Mouse (Mus musculus) layer of hippocampus, adult 9-11 months (tissue): ENCODE results near the gene Polr1a.

Experiments used
- DNase-seq: peaks from one replicate; pipeline ENCODE4 v3.0.0; 2022

Polr1a gene

DNA sequence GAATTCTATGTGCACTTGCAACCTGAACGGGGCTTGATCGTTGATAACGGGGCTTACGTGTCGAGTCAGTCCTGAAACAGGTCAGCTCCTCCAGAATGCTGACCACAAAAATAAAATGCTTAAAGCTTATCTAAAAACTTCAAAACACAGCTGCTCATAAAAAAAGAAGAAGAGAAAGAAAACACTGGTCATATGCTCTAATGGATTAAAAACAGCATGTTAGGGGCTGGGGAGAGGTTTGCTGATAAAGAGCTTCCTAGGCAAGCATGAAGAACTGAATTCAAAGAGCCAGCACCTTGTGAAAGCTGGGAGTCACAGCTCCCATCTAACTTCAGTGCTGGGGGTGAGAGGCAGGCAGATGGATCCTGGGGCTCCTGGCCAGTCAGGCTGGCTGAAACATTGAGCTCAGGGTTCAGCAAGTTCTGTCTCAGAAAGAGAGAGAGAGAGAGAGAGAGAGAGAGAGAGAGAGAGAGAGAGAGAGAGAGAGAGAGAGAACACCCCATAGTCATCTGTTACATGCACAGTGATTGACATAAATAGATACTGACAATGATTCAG, 92.4 kb downstream of the Polr1a start:
- DNase-seq = no peak

DNA sequence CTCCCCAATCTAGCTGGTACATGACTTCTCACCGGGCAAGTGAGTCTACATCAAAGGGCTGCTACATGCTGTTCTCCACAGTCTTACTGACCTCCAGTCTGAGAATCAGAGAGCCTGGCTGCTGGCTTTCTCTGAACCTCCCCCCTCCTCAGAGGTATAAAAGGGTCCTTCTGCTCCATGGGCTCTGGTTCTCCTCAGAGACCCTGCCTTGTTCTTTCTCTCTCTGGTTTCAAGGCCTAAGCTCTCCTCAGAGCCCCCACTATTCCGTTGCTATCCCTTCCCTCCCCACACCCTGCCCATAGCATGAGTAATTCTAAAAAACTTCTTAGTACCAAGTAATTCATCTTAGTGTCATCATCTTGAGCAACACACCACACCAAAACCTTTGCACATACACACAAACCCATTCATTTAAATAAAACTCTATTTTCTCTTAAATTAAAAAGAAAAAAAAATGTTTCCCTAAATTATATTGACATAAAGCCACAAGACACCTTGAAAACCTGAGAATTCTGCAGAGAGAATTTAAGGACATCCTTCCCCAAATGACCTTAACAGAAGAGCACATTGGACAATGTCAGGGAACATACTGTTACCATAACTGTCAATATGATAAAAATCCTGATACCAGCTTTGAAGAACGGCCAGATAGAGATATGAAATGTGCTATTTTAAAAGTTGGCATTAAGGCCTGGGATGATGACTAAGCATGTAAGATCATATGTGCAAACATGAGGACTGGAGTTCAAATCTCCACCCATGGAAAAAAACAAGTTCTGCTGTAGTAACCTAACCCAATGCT, 98.8 kb downstream of the Polr1a start:
- no peak for DNase-seq

GRCm38 (mm10) chr6:72008213-72008655, 99.4 kb downstream of the Polr1a start:
- no peak for DNase-seq

- DNase-seq = no peak
Observed at GRCm38 (mm10) chr6:72009454-72009853, 100.6 kb downstream of the Polr1a start.

GRCm38 (mm10) chr6:72014033-72014432, 105.2 kb downstream of the Polr1a start:
- no peak for DNase-seq

- DNase-seq = no peak
Observed at GRCm38 (mm10) chr6:72018052-72018451, 109.2 kb downstream of the Polr1a start.

DNA sequence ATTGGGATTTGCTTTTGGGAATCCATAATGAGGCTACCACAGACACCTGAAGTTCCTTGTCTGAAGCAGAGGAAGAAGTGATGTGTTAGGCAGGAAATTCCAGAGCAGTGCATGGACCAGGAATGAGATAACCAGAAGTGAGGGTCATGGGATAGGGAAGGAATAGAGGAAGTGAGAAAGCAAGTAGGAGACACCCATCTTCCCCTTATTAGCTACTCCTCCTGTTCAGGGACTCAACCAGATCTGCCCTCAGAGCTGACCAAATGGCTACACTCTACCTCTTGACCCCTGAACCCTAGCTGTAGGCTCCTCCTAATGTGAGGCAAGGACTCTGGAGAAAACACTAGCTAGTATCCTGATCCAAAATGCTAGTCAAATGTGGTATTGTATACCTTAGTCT, 116.6 kb downstream of the Polr1a start:
- DNase-seq = no peak

DNA sequence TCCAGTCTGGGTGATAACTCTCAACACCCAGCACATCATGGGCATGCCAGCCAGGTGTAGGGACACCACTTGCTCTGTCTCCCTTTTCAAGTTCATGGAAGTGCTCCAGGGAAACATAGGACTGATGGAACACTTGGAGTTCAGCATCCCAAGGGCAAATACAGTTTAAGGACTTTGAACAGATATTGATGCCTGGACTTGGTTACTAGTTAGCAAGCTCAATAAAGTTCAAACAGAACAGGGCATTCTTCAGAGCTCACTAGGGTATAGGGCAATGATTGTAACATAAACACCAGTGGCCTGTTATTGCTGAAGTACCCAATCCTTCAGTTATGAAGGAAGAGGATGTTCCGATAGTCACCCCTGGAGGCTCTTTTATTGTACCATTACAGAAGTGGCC, 119.2 kb downstream of the Polr1a start:
- no peak for DNase-seq

- no peak for DNase-seq
Observed at GRCm38 (mm10) chr6:72029674-72030073, 120.8 kb downstream of the Polr1a start.
